11 mouse cellular contexts compared by ENCODE assay signal in the genomic region with DNA sequence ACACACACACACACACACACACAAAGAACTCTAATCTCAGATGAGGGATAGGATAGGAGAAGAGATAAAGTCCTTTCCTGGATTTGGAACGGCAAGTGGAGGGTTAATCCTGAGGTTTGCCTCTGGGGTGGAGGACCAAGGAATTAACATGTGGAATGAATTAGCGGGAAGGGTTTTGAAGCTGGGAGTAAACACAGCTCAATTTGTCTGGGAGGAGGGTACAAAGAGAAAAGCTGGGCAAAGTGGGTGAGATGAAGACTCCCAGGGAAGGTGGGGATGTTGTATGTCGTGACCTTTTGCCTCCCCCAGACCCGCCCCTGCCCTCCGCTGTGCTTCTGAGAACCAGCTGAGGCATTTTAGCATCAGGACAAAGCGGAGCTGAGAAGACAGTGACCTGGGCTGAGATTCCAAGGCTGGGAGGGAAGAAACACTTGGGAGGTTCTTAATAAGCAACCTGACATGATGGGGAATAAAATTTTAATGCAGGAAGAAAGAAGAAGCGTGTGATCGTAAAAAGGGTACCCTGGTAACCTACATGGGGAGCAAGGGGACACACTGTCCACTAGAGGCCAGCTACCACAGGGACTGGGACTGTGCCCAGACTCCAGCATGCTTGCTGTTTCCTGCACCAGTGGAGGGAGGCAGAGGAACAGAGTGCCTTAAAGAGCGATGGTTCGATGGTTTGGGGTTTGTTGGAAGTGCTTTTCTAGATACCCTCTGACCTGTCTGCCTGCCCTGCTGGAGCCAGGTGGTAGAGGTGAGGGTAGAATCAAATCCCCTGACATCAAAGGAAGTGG.
DNase-seq lines count a peak whose midpoint lies in the region; ATAC-seq and TF ChIP-seq lines count a peak whose summit lies in the region.
"Had no signal": no experiment of that assay in that cellular context is flagged by ENCODE, and none has a peak within 500 bp of the region (broad histone marks: within the 10 kb centered on the region; RNA-seq: fewer than 3 reads in every experiment).

No protein-coding gene starts in this region.

- H3K36me3 ChIP-seq in kidney, adult 2 months (ENCODE audit: control insufficient read depth, insufficient read depth, low read length) = no peaks in the 10 kb centered on the region
- H3K36me3 ChIP-seq in limb, embryonic 13.5 days = no peaks in the 10 kb centered on the region

- DNase-seq in cerebellum, adult 2 months = no peak
- DNase-seq in cerebellum, postnatal 36 days = no peak
- peak; percentile 10 for DNase-seq in kidney, adult 2 months
- no peak for DNase-seq in kidney, adult 18-20 months
- DNase-seq in R1 (ENCODE audit: low read depth, low spot score) = peak; percentile 2
- DNase-seq in layer of hippocampus, adult 8-10 months (ENCODE audit: low spot score in 2 of 2) = no peak
- no peak for DNase-seq in spleen, postnatal 14 days (ENCODE audit: low spot score in 2 of 2)
- DNase-seq: cerebellum, adult 11-12 months; thymus, postnatal 36 days had no signal

- 33% methylated on average over 10 of the region's 10 CpGs for WGBS in cerebellum, adult 2 months
- WGBS in kidney, adult 2 months = 40% methylated on average over 9 of the region's 10 CpGs
- WGBS in limb, embryonic 13.5 days = 24% methylated on average over 10 of the region's 10 CpGs

- no peak for ATAC-seq in limb, embryonic 13.5 days (ENCODE audit: low FRiP score, low read depth)

- H3K4me1 ChIP-seq in cerebellum, adult 2 months (ENCODE audit: control insufficient read depth, insufficient read depth, low read length) = no peaks in the 10 kb centered on the region
- no peaks in the 10 kb centered on the region for H3K4me1 ChIP-seq in kidney, adult 2 months (ENCODE audit: control insufficient read depth, insufficient read depth, low read length)
- H3K4me1 ChIP-seq in limb, embryonic 13.5 days = peaks cover 14% of the 10 kb centered on the region
- H3K4me1 ChIP-seq: megakaryocyte, embryonic 14.5 days had no signal

- no peaks in the 10 kb centered on the region for H3K27me3 ChIP-seq in cerebellum, adult 2 months (ENCODE audit: control insufficient read depth, insufficient read depth, low read length)
- H3K27me3 ChIP-seq in kidney, adult 2 months (replicated peaks; ENCODE audit: control insufficient read depth, insufficient read depth, low read length) = 0 out of 2 replicates have a peak, but pooled peaks cover 1% of the 10 kb centered on the region
- peaks cover 48% of the 10 kb centered on the region for H3K27me3 ChIP-seq in limb, embryonic 13.5 days

- no peak overlapping the region for H3K4me3 ChIP-seq in cerebellum, adult 2 months (replicated peaks; ENCODE audit: insufficient read depth, low read depth, low read length)
- no peak overlapping the region for H3K4me3 ChIP-seq in kidney, adult 2 months (ENCODE audit: insufficient read depth, low read depth, low read length)
- no peak overlapping the region for H3K4me3 ChIP-seq in limb, embryonic 13.5 days
- H3K4me3 ChIP-seq: megakaryocyte, embryonic 14.5 days had no signal

- peak overlapping the region; percentile 21; the same call in 1 of the 2 replicates for H3K4me2 ChIP-seq in limb, embryonic 13.5 days (replicated peaks)

- H3K9ac ChIP-seq in limb, embryonic 13.5 days = no peak overlapping the region

- no peak for TF ChIP-seq POLR2A in cerebellum, adult 2 months (IDR thresholded peaks at IDR 0.05; ENCODE audit: borderline replicate concordance, insufficient read depth, low read length)
- TF ChIP-seq POLR2A in kidney, adult 2 months (IDR thresholded peaks at IDR 0.05; ENCODE audit: low read depth, low read length) = no peak

- no peak overlapping the region for H3K27ac ChIP-seq in cerebellum, adult 2 months (ENCODE audit: insufficient read depth, low read length)
- no peak overlapping the region for H3K27ac ChIP-seq in kidney, adult 2 months (ENCODE audit: insufficient read depth, low read depth, low read length)
- H3K27ac ChIP-seq in limb, embryonic 13.5 days = no peak overlapping the region

- TF ChIP-seq CTCF in cerebellum, adult 2 months (IDR thresholded peaks at IDR 0.05; ENCODE audit: borderline replicate concordance, insufficient read depth, low read depth, low read length) = peak; percentile 20; the same call in 1 of the 2 replicates
- TF ChIP-seq CTCF in kidney, adult 2 months (conservative IDR thresholded peaks at IDR 0.05; ENCODE audit: insufficient read depth, insufficient read length, low read depth, low read length) = peak; percentile 37; the same call in 1 of the 2 replicates

- no peaks in the 10 kb centered on the region for H3K9me3 ChIP-seq in limb, embryonic 13.5 days

Comparison
In these comparisons a context has a peak if more than half of its experiments do, and no peak if none do; other contexts are left out.
1. DNase-seq: peak in kidney, adult 2 months (single experiment) and R1 (single experiment); none in cerebellum, adult 2 months (0 of 2), cerebellum, postnatal 36 days (0 of 2), kidney, adult 18-20 months (single experiment), layer of hippocampus, adult 8-10 months (0 of 2) and spleen, postnatal 14 days (0 of 2).